In genomic region chr7:28436932-28437570, GRCm38 (mm10) we compare ENCODE assay signal across 8 mouse cellular contexts. TPM values are rescaled to one million over a fixed set of nuclear protein-coding genes. Genes with fewer than 3 reads are reported as not detected.
DNase-seq lines count a peak whose midpoint lies in the region; ATAC-seq and TF ChIP-seq lines count a peak whose summit lies in the region.

Gmfg (plus strand) TSS chr7:28437447.

- H3K9ac ChIP-seq in kidney, embryonic 15.5 days: peak within 1 kb of the TSS; percentile 54
- peak within 1 kb of the TSS; percentile 65 for H3K9ac ChIP-seq in liver, embryonic 11.5 days (ENCODE audit: low read depth, low read length)
- H3K9ac ChIP-seq in stomach, embryonic 14.5 days (replicated peaks; ENCODE audit: low read depth, low read length): peak within 1 kb of the TSS; percentile 30; the same call in 1 of the 2 replicates

- peak; percentile 93 for DNase-seq in brain, adult 2 months (ENCODE audit: low read depth, low spot score)
- DNase-seq in heart, embryonic 10.5 days (ENCODE audit: low spot score): peak; percentile 93
- peak; percentile 69 for DNase-seq in liver, embryonic 11.5 days (ENCODE audit: low spot score)

- WGBS in heart, embryonic 10.5 days: 2% methylated on average over 16 of the region's 16 CpGs
- 2% methylated on average over 16 of the region's 16 CpGs for WGBS in kidney, embryonic 15.5 days
- 7% methylated on average over 16 of the region's 16 CpGs for WGBS in liver, embryonic 11.5 days
- WGBS in stomach, embryonic 14.5 days: 2% methylated on average over 16 of the region's 16 CpGs

- peak within 1 kb of the TSS; percentile 34 for H3K4me3 ChIP-seq in C2C12 (ENCODE audit: insufficient read depth, poor library complexity, severe bottlenecking)
- peak within 1 kb of the TSS; percentile 60 for H3K4me3 ChIP-seq in embryonic fibroblast, embryonic 13.5 days (ENCODE audit: insufficient read depth, low read length)
- peak within 1 kb of the TSS; percentile 96 for H3K4me3 ChIP-seq in heart, embryonic 10.5 days
- H3K4me3 ChIP-seq in kidney, embryonic 15.5 days (replicated peaks): peak within 1 kb of the TSS; percentile 94
- H3K4me3 ChIP-seq in liver, embryonic 11.5 days (ENCODE audit: low read depth, low read length): peak within 1 kb of the TSS; percentile 88
- peak within 1 kb of the TSS; percentile 43 for H3K4me3 ChIP-seq in myocyte
- H3K4me3 ChIP-seq in stomach, embryonic 14.5 days (ENCODE audit: low read depth, low read length): peak within 1 kb of the TSS; percentile 92

- peak within 1 kb of the TSS; percentile 60 for H3ac ChIP-seq in C2C12 (ENCODE audit: control insufficient read depth, insufficient read length, low read depth)
- H3ac ChIP-seq in myocyte (ENCODE audit: control insufficient read depth, insufficient read length): peak within 1 kb of the TSS; percentile 59

- peaks cover 38% of the 10 kb centered on the region for H3K79me2 ChIP-seq in C2C12 (ENCODE audit: control insufficient read depth, insufficient read depth)
- peaks cover 33% of the 10 kb centered on the region for H3K79me2 ChIP-seq in myocyte (ENCODE audit: control insufficient read depth, insufficient read depth)

- H3K4me1 ChIP-seq in embryonic fibroblast, embryonic 13.5 days (ENCODE audit: control insufficient read depth, insufficient read depth, low read length): peaks cover 7% of the 10 kb centered on the region
- peaks cover 37% of the 10 kb centered on the region for H3K4me1 ChIP-seq in heart, embryonic 10.5 days
- H3K4me1 ChIP-seq in kidney, embryonic 15.5 days: peaks cover 40% of the 10 kb centered on the region
- peaks cover 32% of the 10 kb centered on the region for H3K4me1 ChIP-seq in liver, embryonic 11.5 days (replicated peaks; ENCODE audit: control insufficient read depth, insufficient read depth, low read length)
- peaks cover 22% of the 10 kb centered on the region for H3K4me1 ChIP-seq in stomach, embryonic 14.5 days (ENCODE audit: control insufficient read depth, insufficient read depth, low read length)

- peak within 1 kb of the TSS; percentile 65 for H3K27ac ChIP-seq in embryonic fibroblast, embryonic 13.5 days (ENCODE audit: insufficient read depth, low read length)
- H3K27ac ChIP-seq in heart, embryonic 10.5 days: peak within 1 kb of the TSS; percentile 91
- H3K27ac ChIP-seq in kidney, embryonic 15.5 days: peak within 1 kb of the TSS; percentile 86
- H3K27ac ChIP-seq in liver, embryonic 11.5 days (ENCODE audit: low read depth, low read length): peak within 1 kb of the TSS; percentile 53
- H3K27ac ChIP-seq in stomach, embryonic 14.5 days (ENCODE audit: low read length): peak within 1 kb of the TSS; percentile 44; the same call in 1 of the 2 replicates

- no peaks in the 10 kb centered on the region for H3K9me3 ChIP-seq in heart, embryonic 10.5 days
- H3K9me3 ChIP-seq in kidney, embryonic 15.5 days (replicated peaks): no peaks in the 10 kb centered on the region
- H3K9me3 ChIP-seq in liver, embryonic 11.5 days (ENCODE audit: control insufficient read depth, low read length): no peaks in the 10 kb centered on the region
- H3K9me3 ChIP-seq in stomach, embryonic 14.5 days (ENCODE audit: control insufficient read depth, low read depth, low read length): no peaks in the 10 kb centered on the region

- TF ChIP-seq POLR2A in embryonic fibroblast, embryonic 13.5 days (IDR thresholded peaks at IDR 0.05; ENCODE audit: low read depth, low read length): 0 out of 2 replicates have a peak, but pooled peaks have one; percentile 1
- TF ChIP-seq POLR2A in myocyte (IDR thresholded peaks at IDR 0.05; ENCODE audit: insufficient read length, low read depth): peak; percentile 5

- H3K36me3 ChIP-seq in C2C12 (ENCODE audit: control insufficient read depth, insufficient read depth) (peaks cover 2% of the 10 kb centered on the region), myocyte (ENCODE audit: control insufficient read depth, insufficient read depth) (peaks cover 8% of the 10 kb centered on the region)
- H3K36me3 ChIP-seq in heart, embryonic 10.5 days: peaks cover 16% of the 10 kb centered on the region; the same call in 1 of the 2 replicates
- H3K36me3 ChIP-seq in kidney, embryonic 15.5 days: peaks cover 13% of the 10 kb centered on the region
- no peaks in the 10 kb centered on the region for H3K36me3 ChIP-seq in liver, embryonic 11.5 days (ENCODE audit: control insufficient read depth, insufficient read depth, low read length)
- 0 out of 2 replicates have a peak, but pooled peaks cover 9% of the 10 kb centered on the region for H3K36me3 ChIP-seq in stomach, embryonic 14.5 days (ENCODE audit: control insufficient read depth, insufficient read depth, low read length)

- H3K27me3 ChIP-seq in C2C12 (ENCODE audit: control insufficient read depth, insufficient read depth, insufficient read length): no peaks in the 10 kb centered on the region
- H3K27me3 ChIP-seq in heart, embryonic 10.5 days (ENCODE audit: insufficient read depth, poor library complexity, severe bottlenecking): no peaks in the 10 kb centered on the region
- no peaks in the 10 kb centered on the region for H3K27me3 ChIP-seq in kidney, embryonic 15.5 days
- no peaks in the 10 kb centered on the region for H3K27me3 ChIP-seq in liver, embryonic 11.5 days (replicated peaks; ENCODE audit: control insufficient read depth, insufficient read depth, low read length)
- H3K27me3 ChIP-seq in myocyte (ENCODE audit: control insufficient read depth, insufficient read depth, insufficient read length): no peaks in the 10 kb centered on the region
- H3K27me3 ChIP-seq in stomach, embryonic 14.5 days (ENCODE audit: control insufficient read depth, insufficient read depth, low read length): no peaks in the 10 kb centered on the region

- peak; percentile 43 for ATAC-seq in kidney, embryonic 15.5 days (replicated peaks; ENCODE audit: low FRiP score)
- ATAC-seq in liver, embryonic 11.5 days (replicated peaks; ENCODE audit: low FRiP score): peak; percentile 53
- ATAC-seq in stomach, embryonic 14.5 days (ENCODE audit: insufficient number of reproducible peaks, insufficient read depth, low FRiP score, low read depth): peak; percentile 19; the same call in 1 of the 2 replicates

- peaks cover 13% of the 10 kb centered on the region for H3K79me3 ChIP-seq in C2C12 (ENCODE audit: low read depth)

- peak; percentile 68 for TF ChIP-seq CTCF in C2C12 (IDR thresholded peaks at IDR 0.05; ENCODE audit: control insufficient read depth, insufficient read depth, insufficient read length)
- TF ChIP-seq CTCF in embryonic fibroblast, embryonic 13.5 days (IDR thresholded peaks at IDR 0.05; ENCODE audit: borderline replicate concordance, insufficient read depth, low read length): peak; percentile 70; the same call in 1 of the 2 replicates

- peak within 1 kb of the TSS; percentile 85 for H3K4me2 ChIP-seq in kidney, embryonic 15.5 days
- H3K4me2 ChIP-seq in liver, embryonic 11.5 days: peak within 1 kb of the TSS; percentile 68
- peak within 1 kb of the TSS; percentile 92 for H3K4me2 ChIP-seq in myocyte (ENCODE audit: low read depth)
- peak within 1 kb of the TSS; percentile 68 for H3K4me2 ChIP-seq in stomach, embryonic 14.5 days (replicated peaks; ENCODE audit: low read depth, low read length)

TF ChIP-seq in C2C12, 6 proteins besides CTCF, POLR2A, EP300 and RAD21:
- no peak for TF ChIP-seq MYOD1 (IDR thresholded peaks at IDR 0.05; ENCODE audit: control insufficient read depth, insufficient read length, low read depth)
- TF ChIP-seq MAX (IDR thresholded peaks at IDR 0.05): no peak
- TF ChIP-seq FOSL1 (IDR thresholded peaks at IDR 0.05; ENCODE audit: insufficient read depth, low read length, poor library complexity, severe bottlenecking): no peak
- no peak for TF ChIP-seq USF1 (IDR thresholded peaks at IDR 0.05; ENCODE audit: low read depth)
- TF ChIP-seq MYOG (IDR thresholded peaks at IDR 0.05; ENCODE audit: control insufficient read depth, extremely low read depth, insufficient read length): no peak
- no peak for TF ChIP-seq CEBPB (IDR thresholded peaks at IDR 0.05; ENCODE audit: low read depth)

TF ChIP-seq in myocyte, 11 proteins besides CTCF, POLR2A, EP300 and RAD21:
- TF ChIP-seq POLR2AphosphoS2 (IDR thresholded peaks at IDR 0.05; ENCODE audit: insufficient read length, low read depth): no peak
- no peak for TF ChIP-seq TCF12 (IDR thresholded peaks at IDR 0.05; ENCODE audit: insufficient read depth, poor library complexity, severe bottlenecking)
- no peak for TF ChIP-seq E2F4 (IDR thresholded peaks at IDR 0.05; ENCODE audit: insufficient read depth)
- no peak for TF ChIP-seq TCF3 (IDR thresholded peaks at IDR 0.05; ENCODE audit: insufficient read length, low read depth)
- no peak for TF ChIP-seq MAX (IDR thresholded peaks at IDR 0.05; ENCODE audit: low read depth)
- TF ChIP-seq MYOG (IDR thresholded peaks at IDR 0.05; ENCODE audit: control insufficient read depth in 1 of 3, insufficient read depth in 1 of 3, insufficient read length in 2 of 3, low read depth in 2 of 3): no peak
- TF ChIP-seq REST (IDR thresholded peaks at IDR 0.05; ENCODE audit: insufficient read depth, insufficient read length): no peak
- no peak for TF ChIP-seq CEBPB (IDR thresholded peaks at IDR 0.05; ENCODE audit: insufficient read depth, poor library complexity, severe bottlenecking)
- TF ChIP-seq MYOD1 (IDR thresholded peaks at IDR 0.05; ENCODE audit: control insufficient read depth in 1 of 3, insufficient read length in 2 of 3, low read depth in 2 of 3): no peak
- TF ChIP-seq USF1 (IDR thresholded peaks at IDR 0.05; ENCODE audit: low read depth): no peak
- no peak for TF ChIP-seq SRF (IDR thresholded peaks at IDR 0.05; ENCODE audit: control insufficient read depth, insufficient read length, low read depth)
TF ChIP-seq in myocyte: peak in this region for 0.

RNA-seq across cellular contexts. Expression of gene Gmfg, which starts in this region (rescaled TPM):
- polyA plus RNA-seq in C2C12 (2012; fragmentation: generic; extraction: Trizol) (not detected), myocyte (2012; fragmentation: generic; extraction: Trizol) (not detected)
- not detected in 2 replicates for polyA plus RNA-seq in embryonic fibroblast, embryonic 13.5 days (2011; ENCODE audit: insufficient read length, low read depth, missing spikeins)
- 7.5 and 8.7 TPM in 2 replicates for polyA plus RNA-seq in heart, embryonic 10.5 days (2016; fragmentation: Nextera tagmentation; extraction: Ambion mirVana)
- 16.4 and 17.3 TPM in 2 replicates for polyA plus RNA-seq in kidney, embryonic 15.5 days (2015; fragmentation: Nextera tagmentation; extraction: Ambion mirVana)
- polyA plus RNA-seq in liver, embryonic 11.5 days (2014; fragmentation: Nextera tagmentation; extraction: Ambion mirVana): 49.4 and 49.7 TPM in 2 replicates
- polyA plus RNA-seq in stomach, embryonic 14.5 days (2014; fragmentation: Nextera tagmentation; extraction: Ambion mirVana): 17.0 and 17.2 TPM in 2 replicates

Comparison
In these comparisons a context has a peak if more than half of its experiments do, and no peak if none do; other contexts are left out.
1. Peak in every context shown above with its lines: DNase-seq, ATAC-seq, H3K4me3 ChIP-seq and H3K27ac ChIP-seq.
2. H3K4me3 ChIP-seq: peak in every context shown above with its lines; median percentile 96 in heart, embryonic 10.5 days; 94 in kidney, embryonic 15.5 days; 92 in stomach, embryonic 14.5 days; 88 in liver, embryonic 11.5 days; 60 in embryonic fibroblast, embryonic 13.5 days; 43 in myocyte; 34 in C2C12.